Mouse (Mus musculus): ENCODE data around the gene Gm21149.
"Not testable (repeated sequence)": the region's sequence is repeated elsewhere in the genome, so short reads cannot be mapped to it uniquely, and the experiment has no call there.

The Gm21149 gene

DNA sequence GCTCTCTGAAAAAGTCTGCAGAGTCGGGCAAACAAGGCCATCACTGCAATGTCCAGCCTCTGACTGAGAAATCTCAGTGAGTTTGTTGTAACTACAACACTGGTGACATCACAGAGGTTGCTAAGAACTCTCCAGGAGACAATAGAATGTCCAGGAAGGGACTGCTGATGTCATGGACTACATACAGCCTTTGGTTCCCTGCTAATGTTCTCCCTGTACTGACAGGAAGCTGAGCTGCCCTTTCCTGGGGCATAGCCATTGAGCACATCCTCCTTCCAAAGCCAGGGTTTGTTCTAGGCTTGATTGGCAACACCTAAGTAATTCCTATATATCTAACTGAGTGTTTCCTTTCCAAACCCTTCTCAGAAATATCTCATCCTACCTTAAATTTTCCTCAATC lies at the start of gene Gm21149:
Gene Gm21149 (minus strand): TSS at position 101 of the 400 bp plus-strand sequence.
- DNase-seq (ENCODE audit: low read depth, low spot score) = not testable (repeated sequence)

DNA sequence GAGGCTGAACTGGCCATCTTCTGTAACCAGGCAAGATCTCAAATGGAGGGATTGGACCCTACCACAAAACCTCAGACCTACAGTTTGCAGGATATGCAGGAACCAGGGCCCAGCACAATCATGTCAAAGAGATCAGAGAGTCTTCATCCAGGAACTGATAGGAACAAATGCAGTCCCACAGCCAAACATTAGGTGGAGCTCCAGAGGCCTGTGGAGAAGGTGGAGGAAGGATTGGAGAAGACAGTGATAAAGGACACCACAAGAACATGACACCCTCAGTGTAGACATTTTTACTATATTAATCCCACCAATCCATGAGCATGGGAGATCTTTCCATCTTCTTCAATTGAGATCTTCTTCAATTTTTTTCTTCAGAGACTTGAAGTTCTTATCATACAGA lies 46.1 kb upstream of the Gm21149 start:
- not testable (repeated sequence) for DNase-seq (ENCODE audit: low read depth, low spot score)

DNA sequence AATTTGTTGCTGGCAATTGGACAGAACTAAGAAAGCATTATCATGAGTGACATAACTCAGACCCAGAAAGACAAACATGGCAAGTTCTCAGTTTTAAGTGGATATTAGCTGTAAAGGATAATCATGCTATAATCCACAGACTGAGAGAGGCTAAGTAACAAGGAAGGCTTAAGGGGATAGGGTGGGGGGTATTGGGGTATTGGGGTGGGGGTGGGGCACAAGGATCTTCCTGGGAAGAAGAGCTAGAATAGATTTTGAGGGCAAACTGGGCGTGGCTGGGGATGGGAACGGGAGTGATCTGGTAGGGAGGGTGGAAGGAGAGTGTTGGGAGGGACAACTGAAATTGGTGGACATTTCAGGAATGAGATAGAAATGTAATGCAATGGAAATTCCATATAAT lies 45.7 kb upstream of the Gm21149 start:
- DNase-seq (ENCODE audit: low read depth, low spot score) = not testable (repeated sequence)

DNA sequence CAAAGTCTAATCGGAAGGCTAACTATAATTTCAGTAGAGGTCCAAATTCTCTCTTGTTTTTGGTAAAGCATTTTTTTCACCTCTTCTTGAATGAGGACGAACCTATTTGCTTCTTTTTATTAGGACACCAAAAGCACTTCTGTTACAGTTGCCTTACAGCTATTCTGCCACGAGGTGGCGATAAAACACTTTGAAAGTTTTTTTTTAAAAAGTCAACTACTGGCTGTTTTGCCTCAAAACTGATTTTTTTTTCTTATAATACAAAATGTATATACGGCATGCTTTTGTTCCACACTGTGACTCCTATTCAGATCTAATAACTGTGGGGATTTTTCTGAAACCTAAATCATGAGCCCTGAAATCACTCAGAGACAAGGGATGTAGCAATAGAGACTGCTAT lies 44.1 kb upstream of the Gm21149 start:
- not testable (repeated sequence) for DNase-seq (ENCODE audit: low read depth, low spot score)

DNA sequence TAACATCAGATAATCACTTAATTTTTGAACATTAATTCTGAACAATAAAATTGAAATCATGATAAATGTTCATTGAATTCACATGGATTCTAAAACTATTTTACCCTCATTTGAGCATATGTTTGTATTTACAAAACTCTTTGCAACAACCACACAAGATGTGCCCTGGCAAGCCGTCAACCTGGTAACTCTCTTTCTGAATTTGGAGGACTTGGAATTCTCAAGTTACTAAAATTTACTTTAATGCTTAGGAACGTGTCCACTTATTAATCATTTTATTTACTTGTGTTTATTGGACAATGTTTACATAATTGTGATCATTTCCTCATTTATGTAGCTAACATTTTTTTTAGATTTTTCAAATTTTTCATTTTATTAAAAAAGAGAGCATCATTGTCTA lies 40.8 kb upstream of the Gm21149 start:
- not testable (repeated sequence) for DNase-seq (ENCODE audit: low read depth, low spot score)

DNA sequence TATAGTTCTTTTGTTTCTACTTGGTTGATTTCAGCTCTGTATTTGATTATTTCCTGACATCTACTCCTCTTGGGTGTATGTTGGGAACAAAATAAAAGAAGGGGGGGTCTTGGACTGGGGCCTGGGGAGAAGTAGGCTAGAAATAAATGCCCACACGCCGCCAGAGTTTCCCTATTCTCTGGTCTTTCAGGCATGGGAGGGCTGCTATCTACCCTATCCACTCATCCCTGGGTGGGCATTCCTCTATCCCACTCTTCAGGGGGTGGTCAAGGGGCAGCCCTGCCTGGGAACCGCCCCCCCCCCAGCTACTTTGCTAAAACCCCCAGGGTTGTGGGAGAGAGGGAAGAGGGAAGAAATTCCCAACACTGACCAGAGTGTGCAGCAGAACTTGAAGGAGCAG lies 35.9 kb upstream of the Gm21149 start:
- not testable (repeated sequence) for DNase-seq (ENCODE audit: low read depth, low spot score)

DNA sequence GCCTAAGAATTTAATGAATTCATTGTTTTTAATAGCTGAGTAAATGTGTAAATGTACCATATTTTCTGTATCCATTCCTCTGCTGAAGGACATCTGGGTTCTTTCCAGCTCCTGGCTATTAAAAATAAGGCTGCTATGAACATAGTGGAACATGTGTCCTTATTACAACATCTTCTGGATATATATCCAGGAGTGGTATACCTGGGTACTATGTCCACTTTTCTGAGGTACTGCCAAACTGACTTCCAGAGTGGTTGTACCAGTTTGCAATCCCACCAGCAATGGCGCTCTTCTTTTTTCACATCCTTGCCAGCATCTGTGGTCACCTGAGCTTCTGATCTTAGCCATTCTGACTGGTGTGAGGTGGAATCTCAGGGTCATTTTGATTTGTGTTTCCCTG lies 33.6 kb upstream of the Gm21149 start:
- not testable (repeated sequence) for DNase-seq (ENCODE audit: low read depth, low spot score)

DNA sequence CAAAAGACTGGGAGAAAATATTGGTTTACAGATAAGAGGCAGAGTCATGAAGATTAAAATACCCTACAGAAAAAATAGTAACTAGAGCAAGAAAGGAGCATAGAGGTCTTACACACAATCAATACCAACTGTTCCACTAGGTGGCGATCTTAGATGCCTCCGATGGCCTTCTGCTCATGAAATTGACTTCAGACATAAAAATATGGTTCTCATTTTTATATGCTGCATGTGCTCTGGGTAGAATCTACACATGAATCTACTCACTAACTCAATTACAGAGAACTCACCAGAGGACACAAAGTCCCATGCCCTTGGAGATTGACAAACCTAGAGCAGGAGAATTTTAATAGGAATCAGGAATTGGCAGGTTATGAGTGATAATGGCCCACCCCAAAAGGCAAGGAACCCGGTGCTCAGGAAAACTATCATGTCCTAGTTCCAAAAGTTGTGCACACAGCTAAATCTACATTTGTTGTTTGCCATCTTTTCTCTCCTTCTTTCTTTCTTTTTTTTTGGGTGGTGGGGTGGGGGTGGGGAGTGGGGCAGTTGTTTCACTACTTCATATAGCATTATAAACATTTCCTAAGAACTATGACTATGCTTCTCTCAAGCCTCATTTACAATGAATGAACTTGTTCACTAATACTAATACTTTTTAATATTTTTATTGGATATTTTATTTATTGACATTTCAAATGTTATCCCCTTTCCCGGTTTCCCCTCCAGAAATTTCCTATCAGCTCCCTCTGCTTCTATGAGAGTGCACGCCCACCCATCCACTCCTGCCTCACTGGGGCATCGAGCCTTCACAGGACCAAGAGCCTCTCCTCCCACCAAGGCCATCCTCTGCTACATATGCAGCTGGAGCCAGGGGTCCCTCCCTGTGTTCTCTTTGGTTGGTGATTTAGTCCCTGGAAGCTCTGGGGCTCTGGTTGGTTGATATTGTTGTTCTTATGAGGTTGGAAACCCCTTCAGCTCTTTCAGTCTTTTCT lies 32.4 kb upstream of the Gm21149 start:
- not testable (repeated sequence) for DNase-seq (ENCODE audit: low read depth, low spot score)

DNA sequence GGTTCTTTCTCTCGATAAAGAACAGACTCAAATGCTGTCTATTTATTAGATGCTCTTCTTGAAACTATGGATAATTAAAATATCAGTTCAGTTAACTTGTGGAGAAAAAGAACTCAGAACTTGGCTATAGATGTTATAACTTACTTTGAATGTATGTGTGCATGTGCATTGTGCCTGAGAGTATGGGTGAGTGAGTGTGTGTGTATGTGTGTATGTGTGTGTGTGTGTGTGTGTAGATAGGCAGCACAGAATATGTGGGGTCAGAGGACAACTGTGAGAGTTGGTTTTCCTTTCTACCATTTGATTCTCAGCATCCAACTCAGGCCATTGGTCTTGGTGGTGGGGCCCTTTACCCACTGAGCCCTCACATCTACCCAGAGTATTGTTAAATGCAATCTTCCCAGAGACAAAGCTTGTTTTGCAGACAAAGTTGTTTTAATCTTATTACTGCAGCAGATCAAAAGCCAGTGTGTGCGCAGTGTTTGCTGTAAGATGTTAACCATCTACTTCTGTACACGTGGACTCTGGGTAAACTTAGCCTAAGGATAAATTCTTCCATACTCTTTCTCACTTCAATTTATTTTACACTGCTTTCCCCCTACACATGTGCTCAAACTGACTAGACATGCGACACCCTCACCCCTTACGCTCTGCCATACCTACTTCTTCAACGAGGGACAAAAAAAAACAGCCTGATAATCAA lies 31.6 kb upstream of the Gm21149 start:
- DNase-seq (ENCODE audit: low read depth, low spot score) = not testable (repeated sequence)

DNA sequence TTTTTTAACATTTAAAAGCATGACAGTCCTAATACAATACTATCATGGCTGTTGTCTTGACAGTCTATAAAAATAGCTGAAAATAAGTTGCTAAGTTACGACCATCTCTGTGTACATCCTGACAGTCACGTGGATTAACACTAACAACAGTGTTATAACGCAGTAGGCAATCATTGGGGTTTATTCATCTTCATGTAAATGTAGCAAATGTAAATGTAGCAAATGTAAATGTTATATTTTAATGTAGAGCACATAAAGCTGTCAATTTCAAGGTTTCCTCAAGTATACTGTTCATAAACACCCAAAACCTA lies 30.9 kb upstream of the Gm21149 start:
- DNase-seq (ENCODE audit: low read depth, low spot score) = no peak

DNA sequence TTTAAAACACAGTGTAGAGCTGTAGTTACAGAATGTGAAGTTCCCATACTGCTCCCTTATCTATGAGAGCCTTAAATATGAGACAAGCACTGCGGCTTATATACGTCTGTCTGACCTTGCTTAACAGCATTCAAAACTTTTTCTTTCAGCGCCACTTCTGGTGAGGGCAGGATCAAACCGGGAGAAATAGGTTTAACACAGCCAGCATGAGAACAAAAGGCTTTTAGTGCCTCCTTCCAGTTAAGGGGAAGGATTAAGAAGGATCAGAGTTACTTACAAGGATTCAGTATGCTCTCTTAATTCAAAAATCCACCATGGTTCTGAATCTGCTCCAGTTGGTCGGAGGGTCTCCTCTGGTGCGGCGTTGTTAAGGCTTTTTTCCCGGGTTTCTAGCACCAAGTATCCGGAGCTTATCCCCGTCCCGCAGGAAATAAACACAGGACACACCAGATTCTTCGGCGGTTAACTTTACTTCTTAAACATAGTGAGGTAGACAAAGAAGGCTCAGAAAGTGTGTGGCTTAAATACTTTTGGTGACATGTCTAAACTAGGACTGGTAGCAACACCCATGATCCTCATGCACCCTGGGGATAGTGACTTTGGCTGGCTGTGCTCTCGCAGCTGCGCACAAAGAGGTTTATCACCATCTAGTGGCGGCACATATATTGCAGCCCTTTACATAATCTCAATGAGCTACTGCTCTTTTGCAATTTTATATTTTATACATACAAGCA lies 30.4 kb upstream of the Gm21149 start:
- peak; percentile 32 for DNase-seq (ENCODE audit: low read depth, low spot score)

DNA sequence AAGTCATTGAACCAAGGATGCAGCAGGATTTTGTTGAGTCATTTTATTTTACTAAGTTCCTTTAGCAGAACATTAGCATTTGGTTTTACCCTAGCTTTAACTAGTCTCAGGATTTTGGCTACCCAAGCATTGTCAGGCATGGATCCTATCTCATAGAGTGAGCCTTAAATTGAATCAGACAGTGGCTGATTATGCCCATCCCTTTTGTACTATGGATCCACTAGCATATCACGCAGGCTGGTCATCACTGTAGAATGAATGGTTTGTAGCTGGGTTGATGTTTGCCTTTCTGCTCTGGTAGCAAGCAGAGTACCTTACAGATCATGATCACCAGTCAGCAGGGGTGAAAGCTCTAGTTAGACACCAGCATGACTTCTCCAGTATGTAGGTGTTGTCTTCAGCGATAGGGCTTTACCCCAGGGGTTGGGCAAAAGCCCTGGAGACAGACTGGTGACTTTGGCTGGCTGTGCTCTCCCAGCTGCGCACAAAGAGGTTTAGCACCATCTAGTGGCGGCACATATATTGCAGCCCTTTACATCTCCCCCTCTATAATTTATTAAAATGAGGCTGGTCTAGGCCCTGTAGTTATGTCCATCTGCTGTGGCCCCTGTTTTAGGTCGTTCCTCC lies 22.6 kb upstream of the Gm21149 start:
- not testable (repeated sequence) for DNase-seq (ENCODE audit: low read depth, low spot score)

DNA sequence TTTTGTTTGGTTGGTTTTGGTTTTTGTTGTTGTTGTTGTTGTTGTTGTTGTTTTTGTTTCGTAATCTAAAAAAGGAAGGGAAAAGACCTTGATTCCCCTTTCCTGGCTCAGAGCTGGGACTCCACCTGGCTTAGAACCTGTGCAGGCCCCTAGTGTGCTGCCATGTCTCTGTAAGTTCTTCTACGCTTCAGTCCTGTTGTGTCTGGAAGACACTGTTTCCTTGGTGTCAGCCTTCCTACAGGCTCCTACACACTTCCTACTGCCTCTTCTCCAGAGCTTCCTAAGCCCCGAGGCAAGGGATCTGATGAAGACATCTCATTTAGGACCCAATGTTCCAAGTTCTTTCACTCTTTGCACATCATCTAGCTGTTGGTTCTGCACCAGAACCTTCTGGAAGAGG lies 22.0 kb upstream of the Gm21149 start:
- not testable (repeated sequence) for DNase-seq (ENCODE audit: low read depth, low spot score)

DNA sequence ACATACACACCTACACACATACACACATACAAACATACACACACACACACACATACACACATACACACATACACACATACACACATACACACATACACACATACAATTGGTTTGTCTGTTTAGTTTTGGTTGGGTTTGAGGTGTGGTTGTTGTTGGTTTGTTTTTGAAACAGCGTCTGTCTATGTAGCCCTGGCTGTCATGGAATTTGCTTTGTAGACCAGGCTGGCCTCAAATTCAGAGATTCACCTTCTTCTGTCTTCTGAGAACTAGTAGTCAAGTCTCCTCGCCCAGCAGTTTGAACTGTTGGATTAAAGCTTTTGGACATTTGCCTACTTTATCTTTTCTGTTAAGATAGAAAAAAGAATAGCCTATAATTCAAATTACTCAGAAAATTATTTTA lies 14.6 kb upstream of the Gm21149 start:
- not testable (repeated sequence) for DNase-seq (ENCODE audit: low read depth, low spot score)

DNA sequence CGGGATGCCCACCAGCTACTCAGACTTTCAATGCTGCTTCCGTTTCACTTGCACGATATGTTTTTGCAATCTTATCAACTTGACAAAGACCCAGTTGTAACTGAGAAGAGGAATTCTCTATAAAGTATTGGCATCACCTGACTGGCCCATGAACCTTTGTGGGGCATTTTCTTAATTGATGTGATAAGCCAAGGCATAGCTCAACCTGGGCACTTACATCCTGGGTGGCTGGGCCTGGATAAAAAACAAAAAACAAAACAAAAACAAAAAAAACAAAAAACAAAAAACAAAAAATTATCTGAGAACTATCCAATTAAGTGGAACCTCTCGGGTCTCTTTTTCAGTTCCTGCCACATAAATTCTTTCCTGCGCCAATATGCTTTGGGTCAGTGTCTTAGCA lies 12.4 kb upstream of the Gm21149 start:
- DNase-seq (ENCODE audit: low read depth, low spot score) = no peak

DNA sequence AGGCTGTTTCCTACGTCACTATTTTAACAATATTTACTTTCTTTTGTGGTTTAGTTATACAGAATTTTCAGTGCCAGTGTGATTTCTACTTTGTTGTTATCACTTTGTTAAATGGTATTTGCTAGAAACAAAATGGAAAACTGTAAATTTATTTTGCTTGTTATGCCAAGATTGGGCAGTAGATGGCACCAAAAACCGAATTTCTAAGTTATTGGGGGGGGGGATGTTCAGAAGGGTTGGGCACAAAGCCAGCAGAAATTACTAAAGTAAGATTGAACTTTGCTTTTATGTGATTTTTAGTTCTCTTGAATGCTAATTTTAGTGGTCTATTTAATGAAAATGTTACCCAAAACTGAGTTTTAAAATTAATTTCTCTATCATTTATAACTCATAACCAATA lies 8.3 kb upstream of the Gm21149 start:
- DNase-seq (ENCODE audit: low read depth, low spot score) = not testable (repeated sequence)

DNA sequence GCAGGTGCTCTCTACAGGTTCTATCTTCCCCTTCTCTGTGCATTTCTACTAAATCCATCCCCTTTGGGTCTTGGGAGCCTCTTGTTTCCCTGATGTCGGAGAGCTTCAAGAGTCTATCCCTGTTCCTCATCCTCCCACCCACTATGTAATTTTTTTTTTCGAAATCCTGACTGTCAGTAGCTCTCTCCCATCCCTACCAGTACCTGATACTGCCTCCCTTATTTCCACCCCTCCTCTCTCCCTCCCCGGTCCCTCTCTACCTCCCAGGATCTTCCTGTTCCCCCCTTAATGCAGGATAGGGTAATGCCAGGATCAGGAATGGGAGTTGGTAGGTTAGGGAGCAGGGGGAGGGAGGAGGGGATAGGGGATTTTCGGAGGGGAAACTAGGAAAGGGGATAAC lies 7.3 kb upstream of the Gm21149 start:
- not testable (repeated sequence) for DNase-seq (ENCODE audit: low read depth, low spot score)

DNA sequence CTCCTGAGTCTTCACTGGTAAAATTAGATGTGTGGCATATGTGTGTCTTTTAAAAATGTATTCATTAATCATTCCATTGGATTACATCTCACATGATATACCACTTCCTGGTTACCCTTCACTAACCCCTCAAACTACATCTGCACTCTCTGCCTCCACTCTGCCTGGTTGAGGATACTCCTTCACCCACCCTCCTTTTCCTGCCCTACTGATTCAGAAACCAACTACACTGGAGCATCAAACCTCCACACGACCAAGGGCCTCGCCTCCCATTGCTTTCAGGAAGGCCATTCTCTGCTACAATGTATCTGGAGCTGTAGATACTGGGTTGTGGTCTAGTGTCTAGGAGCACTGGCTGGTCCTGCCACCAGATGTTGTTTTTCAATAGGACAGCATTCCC lies 6.5 kb upstream of the Gm21149 start:
- not testable (repeated sequence) for DNase-seq (ENCODE audit: low read depth, low spot score)

DNA sequence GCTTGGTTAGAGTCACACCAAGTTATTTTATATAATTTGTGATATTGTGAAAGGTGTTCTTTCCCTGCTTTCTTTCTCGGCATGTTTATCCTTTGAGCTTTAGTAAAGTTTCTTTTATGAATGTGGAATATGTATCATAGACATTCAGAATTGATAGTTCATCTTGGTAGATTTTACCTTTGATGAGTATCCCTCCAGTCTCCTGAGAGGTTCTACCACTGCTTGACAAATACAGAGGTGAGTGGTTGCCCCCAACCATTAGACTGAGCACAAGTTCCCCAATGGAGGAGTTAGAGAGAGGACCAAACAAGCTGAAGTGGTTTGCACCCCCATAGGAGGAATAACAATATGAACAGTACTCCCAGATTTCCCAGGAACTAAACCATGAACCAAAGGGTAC lies 6.2 kb downstream of the Gm21149 start:
- DNase-seq (ENCODE audit: low read depth, low spot score) = not testable (repeated sequence)

DNA sequence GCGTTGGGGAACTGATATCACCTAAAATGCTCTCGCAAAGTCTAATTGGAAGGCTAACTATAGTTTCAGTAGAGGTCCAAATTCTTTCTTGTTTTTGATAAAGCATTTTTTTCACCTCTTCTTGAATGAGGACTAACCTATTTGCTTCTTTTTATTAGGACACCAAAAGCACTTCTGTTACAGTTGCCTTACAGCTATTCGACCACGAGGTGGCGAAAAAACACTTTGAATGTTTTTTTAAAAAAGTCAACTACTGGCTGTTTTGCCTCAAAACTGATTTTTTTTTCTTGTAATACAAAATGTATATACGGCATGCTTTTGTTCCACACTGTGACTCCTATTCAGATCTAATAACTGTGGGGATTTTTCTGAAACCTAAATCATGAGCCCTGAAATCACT lies 8.6 kb downstream of the Gm21149 start:
- not testable (repeated sequence) for DNase-seq (ENCODE audit: low read depth, low spot score)

DNA sequence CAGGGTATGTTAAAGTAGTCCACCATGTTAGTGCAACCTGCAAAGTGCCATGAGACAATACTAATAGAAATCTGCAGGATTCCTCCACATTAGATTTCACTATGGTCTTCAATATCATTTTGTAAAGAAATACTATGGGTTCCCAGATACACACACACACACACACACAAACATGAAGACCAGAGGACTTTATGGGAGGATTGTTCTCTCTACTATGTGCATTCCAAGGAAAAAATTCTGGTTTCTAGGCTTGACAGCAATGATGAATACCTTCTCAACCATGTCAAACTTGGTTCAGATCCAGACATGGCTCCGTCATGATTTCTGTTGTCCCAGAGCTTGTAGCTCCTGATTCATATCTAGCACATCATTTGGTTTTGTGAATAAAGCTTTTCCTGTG lies 10.1 kb downstream of the Gm21149 start:
- DNase-seq (ENCODE audit: low read depth, low spot score) = not testable (repeated sequence)

DNA sequence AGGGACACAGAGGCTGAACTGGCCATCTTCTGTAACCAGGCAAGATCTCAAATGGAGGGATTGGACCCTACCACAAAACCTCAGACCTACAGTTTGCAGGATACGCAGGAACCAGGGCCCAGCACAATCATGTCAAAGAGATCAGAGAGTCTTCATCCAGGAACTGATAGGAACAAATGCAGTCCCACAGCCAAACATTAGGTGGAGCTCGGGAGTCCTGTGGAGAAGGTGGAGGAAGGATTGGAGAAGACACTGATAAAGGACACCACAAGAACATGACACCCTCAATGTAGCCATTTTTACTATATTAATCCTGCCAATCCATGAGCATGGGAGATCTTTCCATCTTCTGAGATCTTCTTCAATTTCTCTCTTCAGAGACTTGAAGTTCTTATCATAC lies 12.8 kb downstream of the Gm21149 start:
- DNase-seq (ENCODE audit: low read depth, low spot score) = not testable (repeated sequence)
